Mouse (Mus musculus): ENCODE measurements around the gene Slc24a2.

DNA sequence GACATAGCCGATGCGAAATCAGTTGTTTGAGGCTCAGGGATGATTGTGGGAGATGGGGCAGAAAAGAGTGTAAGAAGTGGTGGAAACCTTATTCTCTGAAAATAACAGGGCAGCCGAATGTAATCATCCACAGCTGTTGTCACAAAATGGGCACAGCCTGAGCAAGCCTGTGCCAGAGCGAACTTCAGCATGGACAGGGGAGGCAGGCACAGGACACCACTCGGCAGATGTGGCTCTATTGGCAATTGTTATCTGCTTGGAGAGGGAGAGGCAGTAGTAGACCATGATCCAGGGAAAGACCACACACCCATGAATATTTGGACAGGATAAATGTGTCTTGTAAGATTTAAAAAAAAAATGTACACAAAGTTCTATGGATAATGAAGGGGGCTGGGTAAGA, 253.0 kb downstream of the Slc24a2 start:
- no peak for TF ChIP-seq CTCF (IDR thresholded peaks at IDR 0.05; ENCODE audit: low read depth)
- no peak for TF ChIP-seq EP300 (optimal IDR thresholded peaks at IDR 0.05)

Data from stomach, postnatal 0 days (tissue).